Mouse (Mus musculus) myocyte (in vitro differentiated cells): ENCODE results near the gene Rtl10.

Source experiments
- CEBPB ChIP-seq: IDR thresholded peaks from 2 replicates; pipeline ENCODE4 v1.6.1; 2011; ENCODE audit warnings: mild to moderate bottlenecking, moderate library complexity; ENCODE audit not compliant: poor library complexity, insufficient read depth, severe bottlenecking
- E2F4 ChIP-seq: IDR thresholded peaks from one replicate; pipeline ENCODE4 v1.6.1; 2011; ENCODE audit warnings: mild to moderate bottlenecking, control low read depth, moderate library complexity; ENCODE audit not compliant: insufficient read depth
- MYOD1 ChIP-seq, 3 experiments: IDR thresholded peaks; one replicate each; pipeline ENCODE4 v1.6.1; 2011; ENCODE audit warnings: control low read depth in 2 of 3, low read depth in 2 of 3, mild to moderate bottlenecking in 2 of 3, moderate library complexity in 1 of 3; ENCODE audit not compliant: insufficient read length in 2 of 3, control insufficient read depth in 1 of 3
- MYOG ChIP-seq, 3 experiments: IDR thresholded peaks; one replicate each; pipeline ENCODE4 v1.6.1; 2011; ENCODE audit warnings: control low read depth in 2 of 3, low read depth in 2 of 3, mild to moderate bottlenecking in 2 of 3; ENCODE audit not compliant: insufficient read length in 2 of 3, control insufficient read depth in 1 of 3, insufficient read depth in 1 of 3
- POLR2A ChIP-seq: IDR thresholded peaks from one replicate; pipeline ENCODE4 v1.6.1; 2011; ENCODE audit warnings: low read depth, mild to moderate bottlenecking, control low read depth, moderate library complexity; ENCODE audit not compliant: insufficient read length
- POLR2AphosphoS2 ChIP-seq: IDR thresholded peaks from one replicate; pipeline ENCODE4 v1.6.1; 2011; ENCODE audit warnings: low read depth, control low read depth; ENCODE audit not compliant: insufficient read length
- REST ChIP-seq: IDR thresholded peaks from one replicate; pipeline ENCODE4 v1.6.1; 2011; ENCODE audit warnings: mild to moderate bottlenecking, control low read depth, moderate library complexity; ENCODE audit not compliant: insufficient read depth, insufficient read length
- SRF ChIP-seq: IDR thresholded peaks from one replicate; pipeline ENCODE4 v1.6.1; 2011; ENCODE audit warnings: low read depth; ENCODE audit not compliant: control insufficient read depth, insufficient read length

GRCm38 (mm10) chr16:18498558-18498990 lies at the start of gene Rtl10, which contains the start of gene Gnb1l:
- TF ChIP-seq POLR2A (peak; percentile 89), E2F4 (peak; percentile 81), MYOG (IDR thresholded peaks at IDR 0.05; ENCODE audit: control insufficient read depth in 1 of 3, insufficient read depth in 1 of 3, insufficient read length in 2 of 3, low read depth in 2 of 3) (no peak), POLR2AphosphoS2 (peak; percentile 88), MYOD1 (IDR thresholded peaks at IDR 0.05; ENCODE audit: control insufficient read depth in 1 of 3, insufficient read length in 2 of 3, low read depth in 2 of 3) (peak in 1 of 3 experiments; percentile 33), CEBPB (no peak), REST (no peak), SRF (no peak)
